Mouse (Mus musculus) liver, adult 2 months (tissue): ENCODE results near the gene Kcnn3.

Source experiments
- CTCF ChIP-seq: fragments of 200-500 bp; IDR thresholded peaks from 2 replicates; pipeline ENCODE4 v1.5.1; 2011; ENCODE audit warnings: low read depth, low read length, control low read depth
- POLR2A ChIP-seq: fragments of 200-500 bp; IDR thresholded peaks from 2 replicates; pipeline ENCODE4 v1.6.1; 2011; ENCODE audit warnings: low read length, control low read depth; ENCODE audit not compliant: insufficient read depth; ENCODE audit errors: extremely low read depth

DNA sequence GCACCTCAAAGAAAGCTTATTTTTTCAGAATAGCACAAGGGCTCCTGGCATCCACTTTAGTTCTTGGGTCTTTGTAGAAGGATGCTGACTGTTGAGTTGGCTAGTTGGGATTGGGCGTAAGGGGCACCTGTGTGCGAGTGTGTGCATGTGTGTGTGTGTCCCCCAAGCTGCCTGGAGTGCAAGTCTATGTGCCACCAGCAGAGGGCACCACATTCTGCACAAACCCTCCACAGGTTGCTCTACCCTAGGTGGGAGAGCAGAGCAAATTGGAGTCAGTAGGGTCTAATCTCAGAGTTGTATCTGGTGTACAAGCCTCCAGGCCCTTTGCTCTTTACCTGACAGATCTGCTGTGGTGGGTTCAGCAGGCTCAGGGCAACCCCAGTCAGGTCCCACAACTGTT, 7.7 kb upstream of the Kcnn3 start:
- TF ChIP-seq POLR2A (no peak), CTCF (peak; percentile 76)
